Mouse (Mus musculus) Muller cell, postnatal 12 days (primary cell): Measurements from ENCODE around the gene Gm29735.
"Not testable (repeated sequence)": the region's sequence is repeated elsewhere in the genome, so short reads cannot be mapped to it uniquely, and the experiment has no call there.

Experiments used
- DNase-seq: peaks from one replicate; pipeline ENCODE4 v3.0.0-alpha.2; 2015; ENCODE audit errors: inconsistent ontology term

Gene Gm29735

DNA sequence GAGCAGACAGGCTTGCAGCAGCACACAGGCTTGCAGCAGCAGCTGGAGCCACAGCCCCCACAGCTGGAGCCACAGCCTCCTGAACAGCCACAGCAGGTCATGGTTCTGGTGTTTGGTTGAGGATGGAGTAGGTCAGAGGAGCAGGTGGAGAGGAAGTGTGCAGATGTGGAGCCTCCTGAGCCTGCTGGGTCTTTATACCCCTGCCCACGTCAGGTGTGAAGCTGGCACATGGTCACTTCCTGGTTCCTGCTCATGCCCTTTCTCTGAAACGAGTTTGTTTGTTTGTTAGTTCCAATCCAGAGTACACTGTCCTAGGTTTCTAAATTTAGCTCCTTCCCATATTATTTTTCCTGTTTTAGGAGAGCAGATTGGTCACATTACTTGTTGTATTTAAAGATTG, at the start of gene Gm29735:
Gene Gm29735, minus strand, starts transcription at position 101 of the 400 bp plus-strand sequence.
- DNase-seq: not testable (repeated sequence)

DNA sequence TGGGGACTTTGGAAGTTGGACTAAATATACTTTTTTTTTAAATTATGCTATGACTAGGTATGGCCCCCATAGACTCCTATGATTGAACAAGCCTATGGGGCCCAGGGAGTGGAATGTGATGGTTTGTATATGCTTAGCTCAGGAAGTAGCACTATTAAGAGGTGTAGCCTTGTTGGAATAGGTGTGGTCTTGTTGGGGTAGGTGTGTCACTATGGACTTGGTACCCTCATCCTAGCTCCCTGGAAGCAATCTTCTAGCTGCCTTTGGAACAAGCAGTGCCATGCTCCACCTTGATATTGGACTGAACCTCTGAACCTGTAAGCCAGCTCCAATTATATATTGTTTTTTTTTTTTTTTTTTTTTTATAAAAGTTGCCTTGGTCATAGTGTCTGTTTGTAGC, 48.6 kb upstream of the Gm29735 start:
- DNase-seq: no peak

DNA sequence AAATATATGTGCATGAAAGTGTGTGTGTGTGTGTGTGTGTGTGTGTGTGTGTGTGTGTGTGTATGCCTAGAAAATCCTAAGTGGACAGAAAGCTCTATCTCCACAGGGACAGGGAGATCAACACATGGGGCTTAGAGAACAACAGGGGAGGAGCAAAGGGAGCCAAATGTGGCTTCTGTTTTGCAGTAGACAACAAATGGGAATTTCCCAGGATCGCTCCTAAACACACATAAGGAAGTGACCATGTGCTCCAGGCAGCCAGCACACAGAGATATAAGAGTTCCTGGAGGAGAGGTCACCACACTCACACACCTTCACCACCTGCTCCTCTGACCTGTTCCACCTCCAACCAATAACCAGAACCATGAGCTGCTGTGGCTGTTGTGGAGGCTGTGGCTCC, 44.2 kb upstream of the Gm29735 start, which contains the start of gene Krtap5-3:
Gene Krtap5-3, plus strand, starts transcription at position 301 of the 400 bp plus-strand sequence.
- no peak for DNase-seq

DNA sequence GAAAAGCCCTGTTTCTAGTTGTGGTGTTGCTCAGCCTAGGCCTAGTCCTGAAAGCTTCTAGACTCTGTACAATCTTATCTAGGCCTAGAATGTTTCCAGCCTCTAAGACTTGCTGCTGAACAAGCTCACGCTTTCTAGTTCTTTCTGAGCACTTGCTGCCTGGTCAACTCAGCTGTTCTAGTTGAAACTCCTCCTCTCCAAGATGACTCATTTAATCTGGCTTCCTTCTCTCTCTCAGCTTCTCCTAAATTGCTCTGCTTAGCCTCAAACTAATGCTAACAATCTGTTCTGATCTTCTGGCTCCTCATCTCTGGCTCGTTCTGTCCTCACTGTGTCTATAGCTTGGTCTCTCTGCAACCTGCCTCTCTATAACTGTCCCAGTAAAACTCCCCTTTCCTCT, 41.8 kb upstream of the Gm29735 start:
- no peak for DNase-seq

DNA sequence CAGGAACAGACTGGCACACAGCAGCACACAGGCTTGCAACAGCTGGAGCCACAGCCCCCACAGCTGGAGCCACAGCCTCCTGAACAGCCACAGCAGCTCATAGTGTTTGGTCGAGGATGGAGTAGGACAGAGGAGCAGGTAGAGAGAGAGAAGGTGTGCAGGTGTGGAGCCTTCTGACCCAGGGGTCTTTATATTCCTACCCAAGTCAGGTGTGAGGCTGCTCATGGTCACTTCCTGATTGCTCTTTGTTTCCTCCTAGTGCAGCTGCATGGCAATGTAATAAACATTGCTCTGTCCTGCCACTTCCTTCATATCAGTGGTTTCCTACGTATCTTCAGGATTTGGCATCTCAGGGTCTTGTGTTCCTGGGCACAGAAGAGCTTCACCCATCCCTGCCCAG, 33.4 kb upstream of the Gm29735 start, which contains the start of gene Gm10153:
Gene Gm10153, minus strand, starts transcription at position 101 of the 400 bp plus-strand sequence.
- no peak for DNase-seq

DNA sequence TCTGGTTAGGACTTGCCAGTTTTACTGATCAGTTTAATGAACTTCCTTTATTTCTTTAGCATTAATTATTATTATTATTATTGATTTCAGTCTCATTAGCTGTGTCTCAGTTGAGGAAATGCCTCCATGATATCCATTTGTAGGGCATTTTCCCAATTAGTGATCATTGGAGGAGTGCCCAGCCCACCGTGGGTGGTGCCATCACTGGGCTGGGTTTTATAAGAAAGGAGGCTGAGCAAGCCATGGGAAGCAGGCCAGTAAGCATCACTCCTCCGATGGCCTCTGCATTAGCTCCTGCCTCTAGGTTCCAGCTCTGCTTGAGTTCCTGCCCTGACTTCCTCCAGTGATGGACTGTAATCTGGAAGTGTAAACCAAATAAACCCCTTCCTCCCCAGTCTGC, 31.2 kb upstream of the Gm29735 start:
- peak; percentile 37 for DNase-seq

DNA sequence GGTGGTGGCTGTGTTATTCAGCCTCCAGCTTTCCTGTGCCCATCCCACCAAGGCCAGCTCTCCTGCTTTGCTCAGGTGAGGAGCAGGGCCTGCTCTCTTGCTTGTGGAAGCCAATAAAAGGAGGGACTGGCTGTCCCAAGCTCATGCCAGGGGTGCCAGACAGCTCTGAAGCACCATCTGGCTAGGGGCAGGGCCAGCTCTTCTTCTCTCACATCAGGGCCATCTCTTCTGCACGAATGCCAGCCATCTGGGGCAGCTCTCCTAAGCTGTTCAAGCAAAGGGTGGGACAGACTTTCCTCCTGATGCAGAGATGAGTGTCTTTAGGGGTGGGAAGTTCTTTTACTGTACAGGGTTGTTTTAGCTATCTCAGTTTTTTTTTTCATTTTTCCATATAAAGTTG, 24.1 kb upstream of the Gm29735 start:
- DNase-seq: no peak

DNA sequence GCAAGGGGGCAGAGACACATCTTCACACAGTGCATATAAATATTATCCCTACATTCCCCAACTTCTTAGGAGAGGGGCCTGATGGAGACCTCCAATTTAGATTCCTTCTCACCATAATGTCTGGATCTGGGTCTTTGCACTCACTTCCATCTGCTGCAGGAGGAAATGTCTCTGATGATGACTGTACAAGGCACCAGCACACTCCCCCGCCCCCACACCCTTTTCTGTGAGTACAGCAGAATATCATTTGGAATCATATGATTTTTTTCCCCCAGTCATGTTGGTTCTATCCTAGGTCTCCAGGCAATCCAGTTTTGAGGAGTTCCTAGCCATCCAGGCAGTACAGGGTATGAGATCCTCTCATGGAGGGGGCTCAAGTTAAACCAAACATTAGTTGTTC, 21.8 kb upstream of the Gm29735 start:
- no peak for DNase-seq

DNA sequence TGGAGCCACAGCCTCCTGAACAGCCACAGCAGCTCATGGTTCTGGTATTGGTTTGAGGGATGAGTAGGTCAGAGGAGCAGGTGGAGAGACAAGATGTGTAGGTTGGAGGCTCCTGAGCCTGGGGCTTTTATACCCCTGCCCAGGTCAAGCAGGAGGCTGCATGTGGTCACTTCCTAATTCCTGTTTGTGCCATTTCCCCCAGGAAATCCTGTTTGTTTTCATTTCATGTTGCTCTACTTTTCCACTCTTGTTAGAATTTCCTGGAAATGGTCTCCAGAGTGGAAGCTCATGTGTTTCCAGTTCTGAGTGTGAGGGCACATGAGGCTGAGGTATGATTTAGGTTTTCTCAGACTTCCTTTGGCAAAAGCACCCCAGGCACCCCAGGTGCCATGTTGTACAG, 19.0 kb upstream of the Gm29735 start, which contains the start of gene Krtap5-2:
Gene Krtap5-2, minus strand, starts transcription at position 101 of the 400 bp plus-strand sequence.
- DNase-seq: not testable (repeated sequence)

DNA sequence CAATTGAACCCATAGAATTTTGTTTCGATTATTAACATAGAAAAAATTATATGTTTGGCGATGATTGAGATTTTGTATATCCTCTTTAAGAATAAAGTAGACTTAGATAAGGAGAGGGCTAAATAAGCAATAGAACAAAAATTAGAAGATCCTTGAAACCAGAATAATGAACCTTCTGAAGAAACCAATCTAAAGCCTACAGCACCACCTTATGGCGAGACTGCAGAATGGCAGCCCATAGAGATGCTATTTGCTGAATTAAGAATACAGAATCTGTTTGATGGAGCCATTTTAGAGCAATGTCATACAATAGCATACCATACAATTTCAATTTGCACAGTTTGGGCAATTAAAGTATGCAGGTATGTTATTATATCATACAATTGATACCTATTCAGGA, 12.9 kb upstream of the Gm29735 start:
- no peak for DNase-seq

DNA sequence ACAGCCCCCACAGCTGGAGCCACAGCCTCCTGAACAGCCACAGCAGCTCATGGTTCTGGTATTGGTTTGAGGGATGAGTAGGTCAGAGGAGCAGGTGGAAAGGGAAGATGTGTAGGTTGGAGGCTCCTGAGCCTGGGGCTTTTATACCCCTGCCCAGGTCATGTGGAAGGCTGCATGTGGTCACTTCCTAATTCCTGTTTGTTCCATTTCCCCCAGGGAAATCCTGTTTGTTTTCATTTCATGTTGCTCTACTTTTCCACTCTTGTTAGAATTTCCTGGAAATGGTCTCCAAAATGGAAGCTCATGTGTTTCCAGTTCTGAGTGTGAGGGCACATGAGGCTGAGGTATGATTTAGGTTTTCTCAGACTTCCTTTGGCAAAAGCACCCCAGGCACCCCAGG, 8.7 kb upstream of the Gm29735 start, which contains the start of gene Gm4553:
Gene Gm4553, minus strand, starts transcription at position 101 of the 400 bp plus-strand sequence.
- not testable (repeated sequence) for DNase-seq

DNA sequence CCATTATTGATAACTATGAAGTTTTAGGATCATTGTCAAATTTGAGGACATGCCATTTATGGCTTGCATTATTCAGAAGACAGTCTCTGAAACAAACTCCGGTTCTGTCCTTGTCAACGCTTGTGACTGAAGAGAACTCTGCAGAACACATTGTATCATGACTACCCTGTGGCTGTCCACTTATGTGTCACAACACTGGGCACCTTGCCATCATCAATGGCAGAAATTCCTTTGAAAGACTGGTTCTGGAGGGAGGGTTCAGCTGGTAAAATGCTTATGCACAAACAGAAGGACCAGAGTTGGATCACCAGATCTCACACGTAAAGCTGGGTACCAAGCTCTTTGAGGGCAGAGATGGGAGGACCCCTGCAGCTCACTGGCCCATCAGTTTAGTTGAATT, 2.5 kb upstream of the Gm29735 start:
- no peak for DNase-seq

DNA sequence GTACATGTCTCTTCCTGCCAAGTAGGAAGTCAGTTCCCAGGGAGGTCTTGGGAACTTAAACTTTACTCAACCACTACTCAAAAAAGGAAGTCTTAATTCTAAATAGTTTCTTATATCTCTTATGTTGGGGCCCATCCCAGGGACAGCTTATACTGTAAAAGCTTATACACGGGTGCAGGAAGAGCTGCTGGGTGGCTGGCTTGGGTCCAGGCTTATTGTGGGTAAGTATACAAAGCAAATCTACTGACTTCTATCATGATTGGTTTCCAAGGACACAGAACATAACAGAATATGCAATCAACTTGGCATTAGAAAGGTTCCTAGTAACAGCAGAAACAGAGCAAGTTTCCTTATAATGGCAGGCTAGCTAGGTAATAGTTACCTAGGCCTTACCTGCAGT, 1.6 kb downstream of the Gm29735 start:
- DNase-seq: no peak

DNA sequence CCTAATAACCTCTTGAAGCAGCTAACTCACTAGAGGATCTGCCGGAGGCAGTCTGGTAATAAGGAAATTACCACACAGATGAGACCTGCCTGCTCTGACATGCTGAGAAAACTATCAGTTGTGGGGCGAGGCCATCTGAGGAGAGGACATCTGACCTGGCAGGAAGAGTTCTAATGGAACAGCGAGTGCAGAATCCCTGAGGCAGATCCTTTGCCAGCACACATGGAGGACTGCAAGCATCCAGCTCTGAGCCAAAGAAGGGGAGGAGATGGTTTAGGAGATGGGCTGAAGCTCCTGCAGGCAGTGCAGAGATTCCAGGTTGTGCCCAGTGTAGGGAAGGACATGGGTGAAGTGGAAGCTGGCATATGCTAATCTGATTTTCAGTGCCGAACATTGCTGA, 4.7 kb downstream of the Gm29735 start:
- DNase-seq: no peak

DNA sequence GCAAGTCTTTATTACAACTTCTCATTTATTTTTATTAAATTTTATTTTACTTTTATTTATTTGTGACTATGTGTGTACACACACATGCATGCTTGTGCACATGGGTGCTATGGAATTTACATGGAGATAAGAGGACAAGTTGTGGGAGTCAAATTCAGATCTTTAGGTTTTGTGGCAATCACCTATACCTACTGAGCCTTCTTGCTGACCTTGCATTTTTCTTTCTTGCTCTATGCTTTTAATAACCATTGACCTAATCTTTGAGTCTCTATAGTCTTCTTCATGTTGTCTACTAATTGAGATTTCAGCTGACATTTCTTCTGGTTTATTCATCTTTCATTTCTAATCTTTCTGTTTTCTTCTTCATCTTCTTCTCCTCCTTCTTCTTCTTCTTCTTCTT, 8.3 kb downstream of the Gm29735 start:
- no peak for DNase-seq

DNA sequence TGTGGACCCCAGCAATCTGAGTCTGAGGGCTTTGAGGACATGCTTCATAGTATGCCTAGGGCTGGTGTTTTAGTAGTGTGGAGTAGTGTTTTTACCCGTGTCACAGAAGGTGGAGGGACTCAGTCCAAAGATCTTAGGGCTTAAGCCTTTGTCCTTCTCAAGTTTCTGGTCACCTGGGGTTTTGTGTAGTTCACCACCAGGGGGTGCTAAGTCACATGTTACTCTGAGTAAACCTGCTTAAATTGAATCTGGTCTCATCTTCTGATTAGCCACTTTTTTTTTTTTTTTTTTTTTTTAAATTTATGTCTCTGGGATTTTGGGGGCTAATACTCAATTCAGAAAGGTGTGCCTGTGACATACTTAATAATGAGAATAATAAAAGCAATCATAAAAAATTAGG, 10.9 kb downstream of the Gm29735 start:
- peak; percentile 38 for DNase-seq

DNA sequence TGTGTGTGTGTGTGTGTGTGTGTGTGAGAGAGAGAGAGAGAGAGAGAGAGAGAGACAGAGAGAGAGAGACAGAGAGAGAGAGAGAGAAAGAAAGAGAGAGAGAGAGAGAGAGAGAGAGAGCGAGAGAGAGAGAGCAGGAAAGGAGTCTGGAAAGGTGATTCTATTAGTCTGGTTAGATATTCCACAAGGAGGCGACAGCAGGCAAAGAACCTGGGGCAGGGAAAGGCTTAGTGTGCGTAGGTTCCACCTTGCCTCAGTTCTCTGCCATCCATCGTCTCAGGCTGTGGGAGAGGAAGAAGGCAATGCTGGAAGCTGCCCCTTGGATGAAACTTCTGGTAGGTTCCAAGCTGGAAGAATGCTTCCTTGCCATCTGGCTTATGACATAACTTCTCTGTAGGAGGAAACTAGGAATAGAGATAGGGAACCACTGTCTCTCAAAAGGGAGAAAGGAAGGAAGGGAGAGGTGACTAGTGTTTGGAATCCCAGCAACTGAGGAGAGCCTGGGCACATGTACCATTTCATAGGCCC, 11.4 kb downstream of the Gm29735 start:
- DNase-seq: no peak

DNA sequence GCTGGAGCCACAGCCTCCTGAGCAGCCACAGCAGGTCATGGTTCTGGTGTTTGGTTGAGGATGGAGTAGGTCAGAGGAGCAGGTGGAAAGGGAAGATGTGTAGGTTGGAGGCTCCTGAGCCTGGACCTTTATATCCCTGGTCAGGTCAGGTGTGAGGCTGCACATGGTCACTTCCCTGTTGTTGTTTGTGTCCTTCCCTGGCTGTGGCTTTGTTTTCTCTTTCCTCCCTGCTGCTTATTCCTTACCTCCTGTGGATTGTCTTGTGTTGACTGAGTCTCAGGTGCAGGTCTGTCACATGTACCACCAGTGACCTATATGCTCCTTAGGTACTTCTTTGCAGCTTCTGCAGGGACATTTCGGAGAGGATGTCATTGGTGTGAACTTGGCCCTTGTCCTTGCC, 12.4 kb downstream of the Gm29735 start, which contains the start of gene Gm45337:
Gene Gm45337, minus strand, starts transcription at position 101 of the 400 bp plus-strand sequence.
- no peak for DNase-seq

DNA sequence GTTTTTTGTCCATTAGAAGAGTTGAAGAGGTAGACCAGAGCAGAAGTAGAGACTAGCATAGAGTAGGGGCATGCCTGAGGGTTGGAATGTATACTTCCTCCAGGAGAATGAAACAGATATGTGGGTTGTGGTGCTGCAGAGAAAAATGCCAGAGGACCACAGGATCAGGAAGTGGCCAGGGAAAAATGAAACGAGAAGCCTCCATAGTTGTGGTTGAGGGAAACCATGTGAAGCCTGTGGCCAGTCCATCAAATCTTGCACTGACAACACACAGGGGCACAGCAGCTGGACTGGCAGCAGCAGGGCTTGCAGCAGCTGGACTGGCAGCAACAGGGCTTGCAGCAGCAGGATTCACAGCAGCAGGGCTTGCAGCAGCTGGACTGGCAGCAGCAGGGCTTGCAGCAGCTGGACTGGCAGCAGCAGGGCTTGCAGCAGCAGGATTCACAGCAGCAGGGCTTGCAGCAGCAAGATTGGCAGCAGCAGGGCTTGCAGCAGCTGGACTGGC, 13.4 kb downstream of the Gm29735 start:
- DNase-seq: not testable (repeated sequence)

DNA sequence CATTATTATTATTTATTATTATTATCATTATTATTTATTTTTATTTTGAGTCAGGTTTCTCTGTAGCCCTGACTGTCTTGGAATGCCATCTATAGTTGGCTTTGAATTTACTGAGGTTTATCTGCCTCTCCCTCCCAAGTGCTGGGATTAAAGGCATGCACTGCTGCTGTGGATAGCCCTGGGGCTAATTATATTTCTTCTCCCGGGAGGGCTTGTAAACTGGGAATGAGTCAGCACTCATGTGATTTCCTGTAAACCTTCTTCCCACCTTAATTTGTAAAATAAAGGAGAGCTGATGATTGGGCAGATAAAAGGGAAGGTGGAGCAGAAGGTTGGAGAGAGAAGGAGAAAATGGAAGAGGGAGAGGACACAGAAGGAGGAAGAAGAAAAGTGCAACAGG, 16.2 kb downstream of the Gm29735 start:
- DNase-seq: no peak

DNA sequence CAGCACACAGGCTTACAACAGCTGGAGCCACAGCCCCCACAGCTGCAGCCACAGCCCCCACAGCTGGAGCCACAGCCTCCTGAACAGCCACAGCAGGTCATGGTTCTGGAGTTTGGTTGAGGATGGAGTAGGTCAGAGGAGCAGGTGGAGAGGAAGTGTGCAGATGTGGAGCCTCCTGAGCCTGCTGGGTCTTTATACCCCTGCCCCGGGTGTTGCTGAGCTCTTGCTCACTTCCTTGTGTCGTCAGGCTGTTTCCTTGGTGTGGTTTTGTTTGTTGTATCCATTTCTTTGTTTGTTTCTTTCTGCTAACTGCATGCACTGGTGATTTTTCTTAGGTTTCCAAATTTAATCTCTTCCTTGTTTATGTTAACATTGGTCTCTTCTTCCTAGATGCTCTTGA, 21.0 kb downstream of the Gm29735 start, which contains the start of gene Gm39115:
Gene Gm39115, minus strand, starts transcription at position 101 of the 400 bp plus-strand sequence.
- not testable (repeated sequence) for DNase-seq

DNA sequence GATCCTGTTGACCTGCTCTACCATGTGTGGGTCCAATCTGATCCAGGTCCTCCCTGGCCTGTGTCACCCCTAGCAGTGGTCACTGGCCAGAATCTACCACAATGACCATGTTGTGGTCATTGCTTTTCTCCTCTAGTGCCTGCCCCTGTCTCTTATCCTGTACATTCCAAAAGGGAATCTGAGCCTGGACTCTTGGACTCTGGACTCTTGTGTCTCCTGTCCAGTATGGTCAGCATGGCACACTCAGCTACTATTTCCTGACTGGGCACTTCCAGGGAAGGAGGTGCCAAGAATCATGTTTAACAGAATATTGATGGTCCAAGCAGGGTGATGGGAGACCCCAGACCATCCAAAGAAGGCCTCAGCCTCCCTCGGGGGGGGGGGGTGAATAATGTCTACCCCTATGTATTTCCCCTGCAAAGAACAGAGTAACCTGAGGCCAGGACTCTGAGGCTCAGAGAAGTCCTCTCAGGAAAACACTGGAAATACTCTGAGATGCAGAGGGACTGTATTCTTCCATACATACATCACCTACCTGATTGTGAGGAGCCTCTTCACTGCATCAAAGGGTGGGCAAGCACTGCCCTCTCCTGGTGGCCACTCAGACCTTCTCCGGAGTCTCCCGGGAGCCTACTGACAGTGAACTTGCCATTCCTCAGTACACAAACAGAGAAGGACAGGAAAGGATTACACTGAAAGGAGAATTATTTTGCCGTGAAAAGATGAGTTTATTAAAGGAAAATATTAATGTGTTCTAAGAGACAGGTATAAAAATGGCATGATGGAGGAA, 22.5 kb downstream of the Gm29735 start:
- peak; percentile 9 for DNase-seq

DNA sequence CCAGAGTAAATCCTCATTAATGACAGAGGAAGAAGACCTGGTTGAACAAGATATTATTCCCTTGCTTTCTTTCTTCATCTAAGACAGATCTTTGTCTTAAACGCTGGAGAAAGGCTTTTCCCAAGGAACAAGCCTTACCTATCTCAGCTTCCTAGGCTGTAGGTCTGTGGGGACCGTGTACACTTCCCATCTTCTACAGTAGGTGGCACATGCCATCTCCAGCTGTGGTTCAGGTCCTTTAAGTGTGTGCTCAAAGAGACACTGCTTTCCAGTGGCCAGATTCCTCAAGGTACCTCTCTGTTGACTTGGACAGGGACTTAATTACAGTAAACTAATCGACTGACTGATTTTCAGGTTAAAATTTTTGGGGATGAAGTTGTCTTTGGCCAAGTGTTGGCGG, 28.1 kb downstream of the Gm29735 start:
- no peak for DNase-seq
